Mouse (Mus musculus) liver, postnatal 0 days (tissue): ENCODE results near the gene Slc38a1.

Source experiments
- CTCF ChIP-seq: sonication (generic); IDR thresholded peaks from 2 replicates; pipeline ENCODE4 v1.5.1; 2016; ENCODE audit warnings: antibody characterized with exemption, low read depth
- EP300 ChIP-seq: IDR thresholded peaks from 2 replicates; pipeline ENCODE4 v1.6.1; 2016; ENCODE audit warnings: antibody characterized with exemption, low read depth, mild to moderate bottlenecking

DNA sequence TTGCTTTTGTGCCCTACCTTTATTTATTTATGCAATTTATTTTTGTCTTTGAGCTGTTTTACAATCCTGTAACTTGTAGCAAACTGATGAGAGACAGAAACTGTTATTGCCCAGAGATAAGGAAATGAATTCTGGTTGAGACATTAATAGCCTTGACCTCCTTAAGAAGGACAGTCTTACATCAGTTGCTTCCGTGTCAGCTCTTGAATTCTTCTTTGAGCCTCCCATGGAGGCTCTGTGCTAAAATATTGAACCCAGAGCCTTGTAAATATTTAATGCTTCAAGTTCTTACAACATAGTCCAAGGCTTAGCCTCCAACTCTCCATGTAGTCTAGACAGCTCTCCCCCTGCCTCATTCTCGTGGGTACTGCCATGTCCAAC, 73.7 kb downstream of the Slc38a1 start:
- TF ChIP-seq CTCF (no peak), EP300 (no peak)
